ENCODE assay signal across 12 mouse cellular contexts in genomic region chr12:4664929-4665674, GRCm38 (mm10).
DNase-seq lines count a peak whose midpoint lies in the region; ATAC-seq and TF ChIP-seq lines count a peak whose summit lies in the region.
"Had no signal": no experiment of that assay in that cellular context is flagged by ENCODE, and none has a peak within 500 bp of the region (broad histone marks: within the 10 kb centered on the region; RNA-seq: fewer than 3 reads in every experiment).

No protein-coding gene starts in this region.

- no peak for DNase-seq in heart, adult 2 months
- peak; percentile 35 for DNase-seq in left cerebral cortex, adult 11 months (ENCODE audit: low spot score)
- no peak for DNase-seq in left cerebral cortex, adult 9 months (ENCODE audit: low spot score in 2 of 2)
- peak; percentile 41 for DNase-seq in CD4-positive, CD25-positive, alpha-beta regulatory T cell, adult 2 months (ENCODE audit: low read depth, low spot score)
- no peak for DNase-seq in gastrocnemius, postnatal 36 days
- DNase-seq: heart, adult 11 months; layer of hippocampus, postnatal 36 days; lung, adult 18-20 months had no signal

- intact Hi-C loops in heart, adult 2 months (cut with DNase I), result no loop called here
- intact Hi-C loops in gastrocnemius, postnatal 36 days (cut with DNase I), result no loop called here

- no peaks in the 10 kb centered on the region; the same call in 1 of the 2 replicates for H3K4me1 ChIP-seq in heart, adult 2 months (ENCODE audit: control insufficient read depth, insufficient read depth, low read length)
- H3K4me1 ChIP-seq in heart, embryonic 11.5 days (ENCODE audit: control insufficient read depth, insufficient read depth, low read length), result no peaks in the 10 kb centered on the region
- no peaks in the 10 kb centered on the region for H3K4me1 ChIP-seq in cortical plate, adult 2 months (ENCODE audit: control insufficient read depth, insufficient read depth, low read length)

- H3K4me3 ChIP-seq in heart, adult 2 months, result no peak overlapping the region
- H3K4me3 ChIP-seq in heart, embryonic 11.5 days (ENCODE audit: low read depth, low read length), result no peak overlapping the region
- H3K4me3 ChIP-seq in cortical plate, adult 2 months (ENCODE audit: insufficient read depth, low read length), result no peak overlapping the region
- H3K4me3 ChIP-seq: midbrain, embryonic 10.5 days had no signal

- WGBS in heart, adult 2 months, result 41% methylated on average over 7 of the region's 7 CpGs
- WGBS in heart, embryonic 11.5 days (ENCODE audit: insufficient replicate concordance), result 61% methylated on average over 7 of the region's 7 CpGs

- H3K79me2 ChIP-seq in heart, adult 2 months (replicated peaks; ENCODE audit: control insufficient read depth, insufficient read depth, low read length), result no peaks in the 10 kb centered on the region

- no peak for TF ChIP-seq POLR2A in heart, adult 2 months (IDR thresholded peaks at IDR 0.05; ENCODE audit: insufficient read depth, low read depth, low read length)
- TF ChIP-seq POLR2A in cortical plate, adult 2 months (IDR thresholded peaks at IDR 0.05; ENCODE audit: extremely low read depth, insufficient read depth, low read length), result no peak

- TF ChIP-seq CTCF in heart, adult 2 months (IDR thresholded peaks at IDR 0.05), result no peak
- no peak for TF ChIP-seq CTCF in cortical plate, adult 2 months (IDR thresholded peaks at IDR 0.05; ENCODE audit: extremely low read depth, insufficient read depth, low read length)

- H3K27me3 ChIP-seq in heart, adult 2 months (ENCODE audit: control insufficient read depth, insufficient read depth, low read length), result no peaks in the 10 kb centered on the region
- H3K27me3 ChIP-seq in heart, embryonic 11.5 days (ENCODE audit: control insufficient read depth, insufficient read depth, low read length), result no peaks in the 10 kb centered on the region

- H3K27ac ChIP-seq in heart, adult 2 months, result 0 out of 2 replicates have a peak overlapping the region, but pooled peaks have one; percentile 12
- no peak overlapping the region for H3K27ac ChIP-seq in heart, embryonic 11.5 days (ENCODE audit: low read depth, low read length)
- H3K27ac ChIP-seq in cortical plate, adult 2 months (ENCODE audit: insufficient read depth, low read length), result peak overlapping the region; percentile 85
- H3K27ac ChIP-seq: midbrain, embryonic 10.5 days had no signal

- H3K9me3 ChIP-seq in heart, embryonic 11.5 days (replicated peaks; ENCODE audit: control insufficient read depth, low read length), result no peaks in the 10 kb centered on the region
- H3K9me3 ChIP-seq: midbrain, embryonic 10.5 days had no signal

- H3K4me2 ChIP-seq in heart, embryonic 11.5 days, result no peak overlapping the region

- H3K9ac ChIP-seq in heart, adult 2 months (ENCODE audit: low read depth, low read length), result no peak overlapping the region
- H3K9ac ChIP-seq in heart, embryonic 11.5 days (ENCODE audit: low read depth, low read length), result no peak overlapping the region

- peaks cover 9% of the 10 kb centered on the region for H3K36me3 ChIP-seq in heart, adult 2 months (ENCODE audit: control insufficient read depth, insufficient read depth, low read length)
- peaks cover 14% of the 10 kb centered on the region for H3K36me3 ChIP-seq in heart, embryonic 11.5 days (ENCODE audit: control insufficient read depth, insufficient read depth, low read length)

- no peak for ATAC-seq in heart, embryonic 11.5 days (replicated peaks; ENCODE audit: insufficient number of reproducible peaks, low FRiP score, low TSS enrichment)
- ATAC-seq: forebrain, embryonic 16.5 days had no signal

- TF ChIP-seq EP300 in heart, adult 2 months (IDR thresholded peaks at IDR 0.05; ENCODE audit: insufficient read depth, low read depth, low read length), result no peak

Comparison
In these comparisons a context has a peak if more than half of its experiments do, and no peak if none do; other contexts are left out.
1. DNase-seq: peak in left cerebral cortex, adult 11 months (single experiment) and CD4-positive, CD25-positive, alpha-beta regulatory T cell, adult 2 months (single experiment); none in heart, adult 2 months (0 of 2), left cerebral cortex, adult 9 months (0 of 2) and gastrocnemius, postnatal 36 days (0 of 2).